Mouse (Mus musculus) regulatory T cell (primary cell): ENCODE measurements around the gene 1500015O10Rik.

Experiments
- in situ Hi-C: fragments of 300-600 bp; cut with MboI, MseI; formaldehyde crosslinking; loops from one replicate; pipeline ENCODE4 v1.15.1; 2025; ENCODE audit warnings: high pct_unique_total_duplicates

1500015O10Rik gene

GRCm38 (mm10) chr1:43772694-43773093 lies 42.3 kb downstream of the 1500015O10Rik start:
- in situ Hi-C loops: no loop called here

- in situ Hi-C loops: no loop called here
Measured at GRCm38 (mm10) chr1:43774126-43774525, 43.7 kb downstream of the 1500015O10Rik start.

GRCm38 (mm10) chr1:43776106-43776505 lies 45.7 kb downstream of the 1500015O10Rik start:
- in situ Hi-C loops: no loop called here

GRCm38 (mm10) chr1:43781195-43781594 lies 50.8 kb downstream of the 1500015O10Rik start:
- in situ Hi-C loops: no loop called here

- in situ Hi-C loops: no loop called here
Measured at GRCm38 (mm10) chr1:43781672-43782071, 51.3 kb downstream of the 1500015O10Rik start.

- in situ Hi-C loops: no loop called here
Measured at GRCm38 (mm10) chr1:43782680-43783079, 52.3 kb downstream of the 1500015O10Rik start.

GRCm38 (mm10) chr1:43783186-43783585 lies 52.8 kb downstream of the 1500015O10Rik start:
- in situ Hi-C loops: no loop called here

- in situ Hi-C loops: no loop called here
Measured at GRCm38 (mm10) chr1:43785316-43785715, 54.9 kb downstream of the 1500015O10Rik start.

- in situ Hi-C loops: no loop called here
Measured at GRCm38 (mm10) chr1:43786711-43787110, 56.3 kb downstream of the 1500015O10Rik start.

- in situ Hi-C loops: no loop called here
Measured at GRCm38 (mm10) chr1:43789765-43790164, 59.4 kb downstream of the 1500015O10Rik start.
